Mouse (Mus musculus): ENCODE measurements at regions not wholly inside any gene's neighbourhood (a gene's known extent, or its start where the extent isn't known, plus 50 kb on each side); places are given as distances from the start of the nearest gene placed in this dataset.

GRCm38 (mm10) chr16:13036596-13036995, 72.9 kb upstream of the Ercc4 start:
- DNase-seq (ENCODE audit: low spot score in 2 of 2): no peak

DNA sequence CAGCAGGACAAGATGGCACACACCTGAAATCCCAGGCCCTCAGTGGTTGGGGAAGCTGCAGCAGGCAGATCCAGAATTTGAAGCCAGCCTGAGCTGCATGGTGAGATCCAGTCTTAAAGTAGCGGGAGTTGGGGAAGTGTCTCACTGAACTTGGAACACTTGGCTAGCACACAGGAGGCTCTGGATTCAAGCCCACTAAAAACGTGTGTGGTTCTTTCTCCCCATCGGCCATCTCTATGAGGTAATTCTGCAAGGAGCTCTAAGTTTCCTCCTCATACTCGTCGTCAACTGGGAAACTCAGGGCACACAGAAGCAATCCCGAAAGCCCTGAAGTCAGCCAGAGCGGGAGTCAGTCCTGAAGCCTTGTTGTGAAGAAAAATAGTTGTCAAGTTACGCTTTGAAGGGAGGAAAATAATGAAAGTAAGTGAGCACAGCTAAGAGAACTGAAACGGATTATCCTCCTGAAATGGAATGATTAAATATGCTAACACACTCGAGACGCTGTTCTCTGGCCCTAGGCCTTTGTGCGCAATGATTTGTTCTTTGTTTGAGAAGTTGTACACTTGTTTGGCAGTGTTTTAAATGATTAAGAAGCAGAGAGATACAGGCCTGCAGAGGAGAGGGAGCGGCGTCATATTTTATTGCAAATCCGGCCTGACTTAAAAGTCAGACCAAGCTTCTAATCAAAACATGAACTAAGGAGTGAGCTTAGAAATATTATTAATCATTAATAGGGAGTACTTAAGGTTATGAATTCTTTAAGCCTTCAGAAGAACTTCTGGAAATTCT, 69.0 kb upstream of the Ercc4 start:
- no peak for DNase-seq (ENCODE audit: low spot score in 2 of 2)

DNA sequence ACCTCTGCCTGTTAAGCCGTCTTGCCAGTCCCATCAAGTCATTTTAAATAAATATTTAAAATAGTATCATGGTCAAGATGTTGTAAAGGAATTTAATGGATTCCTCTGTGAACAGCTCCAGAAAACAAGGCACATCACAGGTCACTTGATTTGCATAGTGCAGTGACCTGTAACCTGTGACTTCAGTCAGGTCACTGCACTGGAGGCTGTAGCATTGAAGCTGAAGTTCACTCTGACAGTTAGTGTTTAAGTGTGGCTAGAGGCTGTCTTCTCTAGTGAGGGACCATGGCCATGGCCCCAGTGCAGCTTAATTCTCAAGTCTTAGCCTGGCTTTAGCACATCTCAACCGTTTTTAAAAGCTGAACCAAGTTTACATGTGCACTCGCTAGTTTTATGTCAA, 68.1 kb upstream of the Ercc4 start:
- DNase-seq (ENCODE audit: low spot score in 2 of 2): no peak

DNA sequence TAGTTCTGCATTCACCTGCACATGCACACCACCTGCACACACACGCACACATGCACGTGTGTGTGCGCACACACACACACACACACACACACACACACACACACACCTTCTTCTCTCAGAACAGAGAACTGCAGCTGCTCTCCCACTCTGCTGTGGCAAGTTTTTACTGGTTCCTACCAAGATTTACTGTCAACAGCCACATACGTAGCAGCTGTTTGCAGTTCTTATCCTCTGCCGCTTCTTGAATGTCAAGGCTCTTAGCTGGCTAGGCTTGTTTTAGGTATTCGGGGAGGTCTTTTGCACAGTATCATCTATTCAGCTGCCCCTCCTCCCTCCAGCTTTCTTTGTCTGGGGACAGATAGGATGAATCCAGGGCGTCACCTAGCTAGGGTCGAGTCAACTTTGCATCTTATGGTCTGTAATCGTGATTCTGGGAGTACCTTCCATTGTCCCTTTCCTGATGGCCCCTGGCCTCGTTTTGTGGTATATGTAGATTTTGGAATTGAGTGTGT, 64.3 kb upstream of the Ercc4 start:
- no peak for DNase-seq (ENCODE audit: low spot score in 2 of 2)

- DNase-seq (ENCODE audit: low spot score in 2 of 2): no peak
Observed at GRCm38 (mm10) chr16:13046366-13047120, 62.9 kb upstream of the Ercc4 start.

GRCm38 (mm10) chr16:13049321-13049720, 60.2 kb upstream of the Ercc4 start:
- DNase-seq (ENCODE audit: low spot score in 2 of 2): no peak

- no peak for DNase-seq (ENCODE audit: low spot score in 2 of 2)
Observed at GRCm38 (mm10) chr16:13050225-13050892, 59.1 kb upstream of the Ercc4 start.

DNA sequence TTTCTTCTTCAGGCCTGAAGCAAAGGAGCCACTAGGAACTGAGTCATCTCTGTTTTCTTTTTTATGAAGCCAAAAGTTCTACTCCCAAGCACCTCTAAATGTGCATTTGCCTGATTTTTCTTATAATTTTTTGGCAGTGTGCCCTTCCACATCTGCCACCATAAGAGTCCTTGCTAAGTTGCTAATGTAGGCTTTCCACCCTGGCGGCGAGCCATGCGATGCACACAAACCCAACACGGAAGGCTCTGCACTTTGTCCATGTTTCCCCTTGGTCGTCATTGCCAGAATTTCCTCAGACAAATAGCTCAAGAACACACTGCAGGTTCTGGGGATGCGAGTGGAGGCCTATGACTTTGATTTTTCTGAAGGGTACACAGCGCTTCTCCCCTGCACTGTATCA, 54.5 kb upstream of the Ercc4 start:
- DNase-seq (ENCODE audit: low spot score in 2 of 2): no peak
